Mouse (Mus musculus): Measurements from ENCODE around the gene Rap1gap. TPM values are rescaled to one million over a fixed set of nuclear protein-coding genes. Genes with fewer than 3 reads are reported as not detected.
A peak's percentile ranks its signal among the peaks of the same experiment; 100 is the strongest.

Rap1gap gene
- polyA plus RNA-seq, 1 experiment from 2014 or later, result 10.0 TPM

DNA sequence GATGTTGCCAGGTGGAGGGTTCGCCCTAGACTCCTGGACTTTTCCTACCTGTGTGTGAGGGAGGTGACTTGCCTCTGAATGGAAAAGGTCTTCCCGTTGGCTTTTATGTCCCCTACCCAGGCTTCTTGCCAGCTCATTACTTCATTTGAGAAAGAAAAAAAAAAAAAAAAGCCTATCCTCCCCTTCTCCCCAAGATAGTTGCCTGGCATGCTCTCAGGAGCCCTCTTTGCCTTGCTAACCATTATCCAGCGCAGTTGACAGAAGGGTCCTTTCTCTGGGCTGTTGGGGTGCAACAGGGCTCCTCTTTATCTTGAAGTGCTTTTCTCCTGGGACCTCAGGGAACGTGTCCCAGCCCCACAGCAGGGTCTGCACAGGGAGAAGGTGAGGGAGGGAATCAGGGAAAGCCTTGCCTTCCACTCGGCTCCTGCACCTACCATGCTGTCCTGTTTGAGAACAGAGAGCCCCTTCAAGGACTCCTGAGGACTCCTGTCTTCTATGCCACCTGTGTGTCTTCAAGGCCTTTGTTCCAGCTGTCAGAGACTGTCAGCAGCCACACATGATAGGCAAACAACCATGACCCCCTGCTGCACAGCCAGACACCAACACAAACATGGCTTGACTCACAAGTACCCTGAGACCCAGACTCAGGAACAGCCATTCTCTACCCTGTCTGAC is 1.9 kb downstream of the Rap1gap start:
- H3K4me3 ChIP-seq (ENCODE audit: low read depth, low read length), result no peak overlapping the region
- H3K27ac ChIP-seq (ENCODE audit: low read depth, low read length), result no peak overlapping the region
- H3K9ac ChIP-seq (ENCODE audit: low read length), result no peak overlapping the region
- H3K36me3 ChIP-seq (ENCODE audit: control insufficient read depth, insufficient read depth, low read length), result no peaks in the 10 kb centered on the region; the same call in 1 of the 2 replicates
- H3K4me2 ChIP-seq (ENCODE audit: low read depth), result no peak overlapping the region
- ATAC-seq (ENCODE audit: insufficient read depth, low FRiP score, low TSS enrichment), result no peak
- no peak for DNase-seq (ENCODE audit: low spot score)
- H3K9me3 ChIP-seq (ENCODE audit: control insufficient read depth, low read length), result no peaks in the 10 kb centered on the region
- H3K27me3 ChIP-seq (ENCODE audit: control insufficient read depth, insufficient read depth, low read length), result peaks cover 27% of the 10 kb centered on the region
- 76% methylated on average over 5 of the region's 5 CpGs for WGBS
- H3K4me1 ChIP-seq (ENCODE audit: control insufficient read depth, insufficient read depth, low read length), result no peaks in the 10 kb centered on the region

DNA sequence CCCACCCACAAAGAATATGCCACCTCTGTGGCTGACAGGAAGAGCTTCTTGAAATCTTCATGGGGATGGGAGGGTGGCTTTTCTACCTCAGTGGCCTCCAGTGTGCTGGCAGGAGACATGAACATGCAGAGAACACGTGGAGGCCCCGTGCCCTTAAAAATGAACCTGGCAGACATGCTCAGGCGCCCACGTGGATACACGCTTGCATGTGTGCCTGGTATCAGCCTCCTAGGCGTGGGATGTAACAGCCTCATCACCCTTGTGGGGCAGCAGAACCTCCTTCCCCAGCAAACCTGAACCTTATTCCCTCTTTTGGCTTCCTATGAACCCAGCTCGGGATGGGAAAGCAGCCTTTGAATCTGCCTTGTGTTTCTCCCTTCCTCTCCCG is 2.4 kb downstream of the Rap1gap start:
- ATAC-seq (ENCODE audit: insufficient read depth, low FRiP score, low TSS enrichment) (no peak), DNase-seq (ENCODE audit: low spot score) (no peak)
- Histone ChIP-seq H3K4me1 (ENCODE audit: control insufficient read depth, insufficient read depth, low read length) (no peaks in the 10 kb centered on the region), H3K9me3 (ENCODE audit: control insufficient read depth, low read length) (no peaks in the 10 kb centered on the region), H3K4me2 (ENCODE audit: low read depth) (no peak overlapping the region), H3K36me3 (ENCODE audit: control insufficient read depth, insufficient read depth, low read length) (no peaks in the 10 kb centered on the region; the same call in 1 of the 2 replicates), H3K4me3 (ENCODE audit: low read depth, low read length) (no peak overlapping the region), H3K27ac (ENCODE audit: low read depth, low read length) (no peak overlapping the region), H3K27me3 (ENCODE audit: control insufficient read depth, insufficient read depth, low read length) (peaks cover 27% of the 10 kb centered on the region), H3K9ac (ENCODE audit: low read length) (no peak overlapping the region)
- 73% methylated on average over 8 of the region's 8 CpGs for WGBS

DNA sequence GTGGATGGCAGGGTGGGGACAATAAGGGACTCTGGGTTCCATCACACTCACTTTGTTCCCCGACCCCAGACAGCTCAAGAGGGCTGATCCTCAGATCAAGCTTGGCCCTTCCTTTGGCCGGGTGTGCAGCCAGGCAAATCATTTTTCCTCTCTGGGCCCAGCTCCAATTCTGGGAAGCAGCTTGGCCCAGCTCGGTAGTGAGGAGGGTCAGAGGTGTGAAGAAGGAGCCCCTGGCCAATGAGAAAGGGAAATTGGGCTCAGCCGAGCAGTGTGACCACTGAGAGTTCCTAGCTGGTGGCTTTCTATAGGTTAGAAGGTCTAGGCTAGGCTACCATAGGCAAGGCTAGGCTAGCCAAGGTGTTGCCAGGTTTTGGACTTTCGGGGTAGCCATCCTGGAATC is 3.2 kb downstream of the Rap1gap start:
- H3K9ac ChIP-seq (ENCODE audit: low read length), result no peak overlapping the region
- no peak for DNase-seq (ENCODE audit: low spot score)
- peaks cover 27% of the 10 kb centered on the region for H3K27me3 ChIP-seq (ENCODE audit: control insufficient read depth, insufficient read depth, low read length)
- no peaks in the 10 kb centered on the region; the same call in 1 of the 2 replicates for H3K36me3 ChIP-seq (ENCODE audit: control insufficient read depth, insufficient read depth, low read length)
- 59% methylated on average over 5 of the region's 5 CpGs for WGBS
- no peak overlapping the region for H3K4me3 ChIP-seq (ENCODE audit: low read depth, low read length)
- no peak overlapping the region for H3K27ac ChIP-seq (ENCODE audit: low read depth, low read length)
- no peak overlapping the region for H3K4me2 ChIP-seq (ENCODE audit: low read depth)
- no peak for ATAC-seq (ENCODE audit: insufficient read depth, low FRiP score, low TSS enrichment)
- H3K4me1 ChIP-seq (ENCODE audit: control insufficient read depth, insufficient read depth, low read length), result no peaks in the 10 kb centered on the region
- H3K9me3 ChIP-seq (ENCODE audit: control insufficient read depth, low read length), result no peaks in the 10 kb centered on the region

DNA sequence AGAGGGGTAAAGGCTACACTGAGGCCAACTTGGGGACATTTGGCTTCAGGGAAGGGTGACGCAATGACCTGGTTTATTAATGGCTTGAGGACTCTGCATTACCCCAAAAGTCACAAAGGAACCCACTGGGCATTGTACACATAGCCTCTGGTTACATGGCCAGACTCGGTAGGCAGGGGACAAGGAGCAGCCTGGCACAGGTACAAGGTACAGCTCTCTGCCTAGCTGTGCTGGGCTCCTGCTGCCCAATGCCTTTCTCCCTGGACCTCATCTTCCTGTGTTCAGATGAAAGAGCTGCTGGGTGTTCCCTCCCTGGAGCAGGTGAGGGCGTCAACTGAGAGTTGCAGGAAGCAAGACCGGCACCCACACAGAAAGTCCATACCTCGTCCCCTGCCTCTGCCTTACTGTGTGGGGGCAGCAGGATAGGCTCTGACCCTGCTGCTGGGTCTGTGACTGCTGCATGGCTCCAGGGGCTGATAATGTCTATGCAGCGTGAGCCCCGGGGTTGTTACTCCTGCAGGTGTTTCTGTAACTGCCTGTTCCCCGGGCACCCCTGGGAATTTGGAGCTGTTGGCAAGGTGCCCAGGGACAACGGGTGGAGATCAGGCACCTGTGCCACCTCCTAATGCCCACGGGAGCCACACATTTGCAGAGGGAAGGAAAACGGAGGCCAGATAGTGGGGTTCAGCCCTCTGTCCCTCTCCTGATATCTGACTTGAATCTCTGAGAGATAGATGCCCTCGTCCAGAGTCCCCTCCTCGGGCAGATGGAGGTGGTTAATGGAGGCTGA is 7.4 kb downstream of the Rap1gap start:
- H3K27me3 ChIP-seq (ENCODE audit: control insufficient read depth, insufficient read depth, low read length), result no peaks in the 10 kb centered on the region
- ATAC-seq (ENCODE audit: insufficient read depth, low FRiP score, low TSS enrichment), result no peak
- 80% methylated on average over 13 of the region's 13 CpGs for WGBS
- H3K4me2 ChIP-seq (ENCODE audit: low read depth), result no peak overlapping the region
- no peak overlapping the region for H3K9ac ChIP-seq (ENCODE audit: low read length)
- H3K4me3 ChIP-seq (ENCODE audit: low read depth, low read length), result no peak overlapping the region
- H3K4me1 ChIP-seq (ENCODE audit: control insufficient read depth, insufficient read depth, low read length), result no peaks in the 10 kb centered on the region
- no peaks in the 10 kb centered on the region for H3K36me3 ChIP-seq (ENCODE audit: control insufficient read depth, insufficient read depth, low read length)
- H3K27ac ChIP-seq (ENCODE audit: low read depth, low read length), result no peak overlapping the region
- H3K9me3 ChIP-seq (ENCODE audit: control insufficient read depth, low read length), result no peaks in the 10 kb centered on the region
- no peak for DNase-seq (ENCODE audit: low spot score)

DNA sequence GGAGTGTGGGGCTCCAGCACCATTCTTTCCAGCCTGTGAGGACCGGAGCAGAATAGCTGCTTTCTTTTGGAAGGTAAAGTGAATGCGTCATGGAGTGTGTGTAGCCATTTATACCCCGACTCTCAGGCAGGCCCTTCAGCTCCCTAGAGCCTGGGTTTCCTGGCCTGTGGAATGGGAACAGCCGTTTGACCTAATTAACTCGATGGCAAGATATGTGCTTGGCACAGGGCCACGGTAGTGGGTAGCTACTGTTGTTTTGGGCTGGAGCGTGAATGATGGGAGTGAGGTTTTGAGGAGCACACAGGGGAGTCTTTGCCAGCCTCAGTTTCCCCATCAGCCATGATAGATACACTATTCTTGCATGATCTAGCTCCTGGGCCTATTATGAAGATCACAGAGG is 11.0 kb downstream of the Rap1gap start:
- Histone ChIP-seq H3K4me3 (ENCODE audit: low read depth, low read length) (no peak overlapping the region), H3K9ac (ENCODE audit: low read length) (no peak overlapping the region), H3K9me3 (ENCODE audit: control insufficient read depth, low read length) (no peaks in the 10 kb centered on the region), H3K4me2 (ENCODE audit: low read depth) (no peak overlapping the region), H3K27me3 (ENCODE audit: control insufficient read depth, insufficient read depth, low read length) (peaks cover 6% of the 10 kb centered on the region; the same call in 1 of the 2 replicates), H3K36me3 (ENCODE audit: control insufficient read depth, insufficient read depth, low read length) (no peaks in the 10 kb centered on the region), H3K27ac (ENCODE audit: low read depth, low read length) (no peak overlapping the region), H3K4me1 (ENCODE audit: control insufficient read depth, insufficient read depth, low read length) (no peaks in the 10 kb centered on the region)
- 74% methylated on average over 7 of the region's 7 CpGs for WGBS
- DNase-seq (ENCODE audit: low spot score) (no peak), ATAC-seq (ENCODE audit: insufficient read depth, low FRiP score, low TSS enrichment) (no peak)

DNA sequence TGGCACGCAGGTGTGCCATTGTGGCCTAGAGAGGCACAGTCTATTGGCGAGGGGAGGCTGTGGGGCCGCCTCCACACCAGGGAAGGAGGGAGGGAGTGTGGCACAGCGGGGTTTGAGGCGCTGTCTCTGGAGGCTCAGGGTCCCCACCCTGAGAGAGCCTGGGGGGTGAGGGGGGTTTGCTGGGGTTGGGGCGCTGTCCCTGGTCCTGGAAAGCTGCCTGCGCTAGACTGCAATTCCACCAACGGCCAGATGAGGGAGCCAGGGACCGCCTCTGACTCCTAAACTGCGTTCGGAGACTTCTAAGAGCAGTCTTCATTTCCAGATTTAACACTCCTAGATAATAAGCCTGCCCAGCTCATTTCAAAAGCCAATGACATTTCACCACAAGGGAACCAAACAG is 11.5 kb downstream of the Rap1gap start:
- DNase-seq (ENCODE audit: low spot score) (peak; percentile 84), ATAC-seq (ENCODE audit: insufficient read depth, low FRiP score, low TSS enrichment) (no peak)
- peaks cover 7% of the 10 kb centered on the region; the same call in 1 of the 2 replicates for H3K27me3 ChIP-seq (ENCODE audit: control insufficient read depth, insufficient read depth, low read length)
- H3K4me1 ChIP-seq (ENCODE audit: control insufficient read depth, insufficient read depth, low read length), result no peaks in the 10 kb centered on the region; the same call in 1 of the 2 replicates
- H3K4me2 ChIP-seq (ENCODE audit: low read depth), result no peak overlapping the region
- no peaks in the 10 kb centered on the region for H3K36me3 ChIP-seq (ENCODE audit: control insufficient read depth, insufficient read depth, low read length)
- H3K4me3 ChIP-seq (ENCODE audit: low read depth, low read length), result no peak overlapping the region
- H3K9ac ChIP-seq (ENCODE audit: low read length), result no peak overlapping the region
- H3K9me3 ChIP-seq (ENCODE audit: control insufficient read depth, low read length), result no peaks in the 10 kb centered on the region
- 9% methylated on average over 10 of the region's 11 CpGs for WGBS
- H3K27ac ChIP-seq (ENCODE audit: low read depth, low read length), result no peak overlapping the region

DNA sequence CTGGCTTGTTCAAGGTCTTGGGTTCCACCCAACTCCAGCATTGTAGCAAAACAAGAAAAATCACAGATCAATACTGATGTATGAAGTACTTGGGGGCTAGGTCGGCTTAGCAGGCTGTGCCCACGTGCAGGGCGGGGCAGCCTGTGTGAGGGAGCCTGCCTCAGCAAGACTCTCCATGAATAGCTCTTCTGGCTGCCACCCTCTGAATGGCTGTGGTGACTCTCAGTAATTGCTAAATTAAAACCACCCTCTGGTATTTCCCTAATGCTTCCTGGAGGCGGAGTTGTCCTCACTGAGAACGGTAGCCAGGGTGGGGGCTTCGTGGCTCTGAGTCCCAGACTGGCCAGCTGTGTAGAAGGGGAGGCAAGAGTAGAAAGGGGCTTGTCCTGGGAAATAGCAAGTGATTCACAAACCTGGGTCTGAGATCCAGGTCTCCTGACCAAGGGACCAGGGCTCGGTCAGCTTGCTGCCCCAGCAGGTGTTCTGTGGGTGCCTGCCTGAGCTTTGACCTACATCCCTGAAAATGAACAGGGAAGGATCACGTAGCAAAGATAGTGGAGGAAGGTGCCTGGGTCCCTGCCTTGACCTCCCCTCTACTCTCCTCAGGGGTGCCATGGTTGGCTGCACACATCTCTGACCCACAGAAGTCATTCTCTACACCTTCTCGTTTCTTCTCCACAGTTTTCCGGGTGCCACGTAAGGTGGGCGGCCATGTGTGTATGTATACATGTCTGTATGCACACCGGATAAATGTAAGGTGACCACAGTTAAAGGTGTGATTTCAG is 12.4 kb downstream of the Rap1gap start:
- WGBS, result 67% methylated on average over 13 of the region's 13 CpGs
- Histone ChIP-seq H3K4me3 (ENCODE audit: low read depth, low read length) (no peak overlapping the region), H3K9me3 (ENCODE audit: control insufficient read depth, low read length) (no peaks in the 10 kb centered on the region), H3K27ac (ENCODE audit: low read depth, low read length) (no peak overlapping the region), H3K4me2 (ENCODE audit: low read depth) (no peak overlapping the region), H3K4me1 (ENCODE audit: control insufficient read depth, insufficient read depth, low read length) (peaks cover 6% of the 10 kb centered on the region; the same call in 1 of the 2 replicates), H3K9ac (ENCODE audit: low read length) (no peak overlapping the region), H3K27me3 (ENCODE audit: control insufficient read depth, insufficient read depth, low read length) (peaks cover 15% of the 10 kb centered on the region), H3K36me3 (ENCODE audit: control insufficient read depth, insufficient read depth, low read length) (no peaks in the 10 kb centered on the region)
- DNase-seq (ENCODE audit: low spot score), result no peak
- no peak for ATAC-seq (ENCODE audit: insufficient read depth, low FRiP score, low TSS enrichment)

DNA sequence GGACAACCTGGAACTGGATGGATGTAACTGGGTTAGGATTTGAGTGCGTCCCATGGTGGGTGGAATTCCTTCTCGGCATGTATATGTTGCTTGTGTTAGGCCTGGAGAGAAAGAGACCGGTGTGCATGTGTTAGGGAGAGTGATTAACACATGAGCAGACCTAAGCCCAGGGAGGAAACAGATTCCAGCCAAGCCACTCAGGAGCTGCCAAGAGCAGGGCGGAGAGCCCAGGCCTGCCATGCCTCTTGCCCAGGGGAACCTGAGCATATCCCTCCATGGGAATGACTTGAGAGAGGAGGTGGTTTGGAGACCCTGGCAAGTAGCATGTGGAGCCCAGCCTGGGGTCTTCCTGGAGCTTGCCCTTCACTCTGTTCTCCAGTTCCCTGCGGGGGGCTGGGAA is 13.4 kb downstream of the Rap1gap start:
- no peaks in the 10 kb centered on the region for H3K9me3 ChIP-seq (ENCODE audit: control insufficient read depth, low read length)
- no peak overlapping the region for H3K9ac ChIP-seq (ENCODE audit: low read length)
- 87% methylated on average over 5 of the region's 5 CpGs for WGBS
- no peaks in the 10 kb centered on the region for H3K36me3 ChIP-seq (ENCODE audit: control insufficient read depth, insufficient read depth, low read length)
- ATAC-seq (ENCODE audit: insufficient read depth, low FRiP score, low TSS enrichment) (no peak), DNase-seq (ENCODE audit: low spot score) (no peak)
- H3K27ac ChIP-seq (ENCODE audit: low read depth, low read length), result no peak overlapping the region
- H3K4me1 ChIP-seq (ENCODE audit: control insufficient read depth, insufficient read depth, low read length), result peaks cover 6% of the 10 kb centered on the region; the same call in 1 of the 2 replicates
- H3K4me2 ChIP-seq (ENCODE audit: low read depth), result no peak overlapping the region
- no peak overlapping the region for H3K4me3 ChIP-seq (ENCODE audit: low read depth, low read length)
- peaks cover 21% of the 10 kb centered on the region for H3K27me3 ChIP-seq (ENCODE audit: control insufficient read depth, insufficient read depth, low read length)
